Mouse (Mus musculus): ENCODE measurements at regions not wholly inside any gene's neighbourhood (a gene's known extent, or its start where the extent isn't known, plus 50 kb on each side); places are given as distances from the start of the nearest gene placed in this dataset.

- peak; percentile 23 for DNase-seq (ENCODE audit: low spot score)
Observed at GRCm38 (mm10) chr1:193702707-193703419, 332.8 kb upstream of the Camk1g start.

DNA sequence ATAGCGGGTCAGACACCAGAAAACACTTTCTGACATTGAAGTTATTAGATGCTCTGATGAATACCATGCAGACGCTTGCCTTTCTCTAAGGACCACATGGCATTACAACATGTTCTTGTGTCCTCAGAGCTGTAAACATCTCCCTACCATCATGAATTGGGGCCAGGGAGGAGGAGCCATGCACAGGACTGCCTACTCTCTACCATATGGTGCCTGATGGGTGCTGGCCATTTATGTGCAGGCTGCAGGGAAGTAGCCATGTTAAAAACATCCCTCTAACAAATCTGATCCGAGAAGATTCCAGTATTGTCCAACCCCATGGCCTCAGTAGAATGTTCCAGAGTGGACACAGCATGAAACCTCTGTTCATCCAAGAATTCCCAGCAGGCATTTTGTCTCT is 330.1 kb upstream of the Camk1g start:
- no peak for DNase-seq (ENCODE audit: low spot score)

DNA sequence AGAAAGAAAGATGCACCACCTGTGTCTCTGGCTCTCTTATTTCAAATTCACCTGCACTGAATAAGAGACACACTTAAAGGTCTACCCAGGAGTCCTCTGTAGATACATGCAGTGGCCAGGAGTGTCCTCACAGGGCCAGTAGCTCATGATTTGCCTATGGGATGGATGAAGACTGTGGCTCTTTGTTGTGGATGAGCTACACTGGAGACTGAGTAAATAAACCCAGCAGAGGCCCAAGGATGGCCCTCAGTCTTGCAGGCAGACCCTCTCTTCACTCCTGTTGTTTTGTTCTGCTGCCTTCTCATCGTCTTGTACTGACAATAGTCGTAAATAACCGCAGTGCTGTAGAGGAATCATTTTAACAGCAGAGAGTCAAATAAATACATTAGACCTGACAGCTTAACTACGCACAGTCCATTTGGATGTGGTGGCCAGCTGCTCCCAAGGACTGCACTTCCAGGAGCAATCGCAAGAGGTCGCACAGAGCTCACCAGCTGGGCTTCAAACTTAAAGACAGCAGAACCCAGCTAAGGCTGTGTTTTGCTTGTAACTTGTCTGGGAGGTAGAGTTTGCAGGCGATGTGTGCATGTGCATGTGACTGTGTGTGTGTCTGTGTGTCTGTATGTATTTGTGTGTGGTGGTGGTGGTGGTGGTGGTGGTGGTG is 328.6 kb upstream of the Camk1g start:
- peak; percentile 43 for DNase-seq (ENCODE audit: low spot score)

GRCm38 (mm10) chr1:193697857-193698256 is 327.8 kb upstream of the Camk1g start:
- DNase-seq (ENCODE audit: low spot score) = no peak

- DNase-seq (ENCODE audit: low spot score) = peak; percentile 49
Observed at GRCm38 (mm10) chr1:193697001-193697400, 326.9 kb upstream of the Camk1g start.

DNA sequence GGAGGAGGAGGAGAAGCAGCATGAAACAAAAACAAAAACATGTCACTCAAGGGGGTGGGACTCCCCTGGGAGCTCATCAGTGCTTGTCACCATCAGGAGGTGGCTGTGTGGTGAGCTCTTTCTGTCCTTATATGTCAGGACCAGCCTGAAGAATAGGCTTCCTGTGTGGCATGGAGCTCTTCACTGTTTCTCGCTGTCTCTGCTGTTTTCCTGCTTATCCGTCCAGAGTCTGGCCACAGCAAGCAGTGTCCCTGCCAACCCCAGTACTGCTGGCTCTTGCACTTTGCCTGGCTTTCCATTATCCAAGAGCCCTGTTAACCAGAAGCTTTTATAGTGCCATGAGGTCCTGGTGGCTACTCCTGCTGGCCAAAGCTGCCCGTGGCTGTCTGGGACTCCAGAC is 322.9 kb upstream of the Camk1g start:
- DNase-seq (ENCODE audit: low spot score) = peak; percentile 40

- no peak for DNase-seq (ENCODE audit: low spot score)
Observed at GRCm38 (mm10) chr1:193689601-193690000, 319.5 kb upstream of the Camk1g start.

DNA sequence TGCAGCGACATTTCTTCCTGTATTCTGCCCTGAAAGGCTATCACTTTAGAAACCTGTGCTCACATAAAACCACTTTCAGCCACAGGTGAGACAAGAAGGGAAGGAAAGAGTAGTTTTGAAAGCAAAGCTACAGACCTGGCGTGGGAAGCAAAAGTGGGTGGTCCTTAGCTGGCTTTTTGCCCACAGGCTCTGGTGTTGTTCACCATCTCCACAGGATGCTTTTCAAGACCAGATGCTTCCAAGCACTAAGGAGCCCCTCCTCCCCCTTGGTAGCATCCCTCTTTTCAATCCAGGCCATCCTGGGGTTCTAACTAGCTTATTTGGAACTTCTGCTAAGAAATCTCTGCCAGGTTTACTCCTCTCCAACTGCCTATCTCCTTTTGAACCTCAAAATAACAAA is 312.8 kb upstream of the Camk1g start:
- no peak for DNase-seq (ENCODE audit: low spot score)

- DNase-seq (ENCODE audit: low spot score) = no peak
Observed at GRCm38 (mm10) chr1:193678448-193678847, 308.4 kb upstream of the Camk1g start.

DNA sequence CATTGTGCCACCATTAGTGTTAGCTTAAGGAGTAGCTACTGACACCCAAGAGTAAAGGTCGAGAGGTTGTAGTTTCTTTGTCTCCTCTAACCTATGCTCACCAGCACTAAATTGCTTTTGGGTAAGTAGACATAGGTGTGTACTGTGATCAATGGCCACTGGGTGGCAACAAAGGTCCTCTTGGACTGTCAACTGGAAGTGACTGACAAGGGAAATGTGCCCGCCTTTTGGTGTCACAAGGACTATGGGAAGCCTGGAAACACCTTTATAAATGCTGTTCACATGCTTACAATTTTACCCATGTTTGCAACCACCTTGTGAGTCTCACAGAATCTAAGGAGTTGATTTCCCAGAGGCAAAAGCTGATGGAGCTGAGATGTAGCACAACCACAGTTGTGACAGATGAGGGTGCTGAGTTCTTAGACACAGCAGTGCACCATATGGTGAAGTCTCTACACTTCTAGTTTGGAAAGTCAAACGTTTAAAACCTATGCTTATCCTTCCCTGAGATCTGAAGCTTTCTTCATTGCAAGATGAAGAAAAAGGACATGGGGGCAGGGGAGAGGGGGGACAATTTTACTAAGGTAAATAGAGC is 303.2 kb upstream of the Camk1g start:
- peak; percentile 10 for DNase-seq (ENCODE audit: low spot score)

DNA sequence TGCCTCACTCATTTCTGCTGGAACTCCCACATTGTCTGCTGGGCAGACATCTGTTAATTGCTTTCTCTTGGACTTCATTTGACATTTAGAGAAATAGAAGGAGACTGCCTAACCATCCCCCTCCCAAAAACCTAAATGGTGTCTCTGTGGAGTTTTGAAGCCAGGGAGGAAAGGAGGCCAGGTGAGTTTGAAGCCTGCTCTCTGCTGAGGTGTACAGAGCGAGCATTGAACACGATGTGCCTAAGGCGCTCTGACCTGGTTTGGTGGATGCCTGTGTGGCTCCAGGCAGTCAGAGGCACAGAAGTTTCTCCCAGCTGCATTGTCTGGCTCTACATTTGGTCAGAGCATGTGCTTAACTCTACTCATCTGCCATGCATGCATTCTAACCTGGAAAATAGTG is 302.6 kb upstream of the Camk1g start:
- no peak for DNase-seq (ENCODE audit: low spot score)

DNA sequence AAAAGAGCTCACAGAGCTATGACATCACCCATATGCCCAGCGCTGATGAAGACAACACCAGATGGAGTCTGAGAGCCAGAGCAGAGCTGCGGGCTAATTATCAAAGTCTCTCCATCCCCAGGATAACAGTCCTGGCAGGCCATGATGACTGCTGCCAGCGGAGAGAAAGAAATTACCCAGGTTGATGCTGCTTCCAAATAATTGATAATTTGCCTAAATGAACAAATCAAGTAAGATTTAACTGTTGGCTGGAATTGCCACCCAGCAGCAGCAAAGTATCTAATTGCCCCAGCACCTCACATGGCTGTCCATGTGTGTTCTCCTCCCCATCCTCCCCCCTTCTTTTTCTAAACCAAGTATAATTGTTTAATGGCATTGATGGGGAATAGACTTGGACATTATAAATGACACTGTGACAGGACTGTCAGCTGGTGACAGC is 301.7 kb upstream of the Camk1g start:
- DNase-seq (ENCODE audit: low spot score) = no peak

- DNase-seq (ENCODE audit: low spot score) = no peak
Observed at GRCm38 (mm10) chr1:193671046-193671445, 300.9 kb upstream of the Camk1g start.

- no peak for DNase-seq (ENCODE audit: low spot score)
Observed at GRCm38 (mm10) chr1:193670008-193670407, 299.9 kb upstream of the Camk1g start.

DNA sequence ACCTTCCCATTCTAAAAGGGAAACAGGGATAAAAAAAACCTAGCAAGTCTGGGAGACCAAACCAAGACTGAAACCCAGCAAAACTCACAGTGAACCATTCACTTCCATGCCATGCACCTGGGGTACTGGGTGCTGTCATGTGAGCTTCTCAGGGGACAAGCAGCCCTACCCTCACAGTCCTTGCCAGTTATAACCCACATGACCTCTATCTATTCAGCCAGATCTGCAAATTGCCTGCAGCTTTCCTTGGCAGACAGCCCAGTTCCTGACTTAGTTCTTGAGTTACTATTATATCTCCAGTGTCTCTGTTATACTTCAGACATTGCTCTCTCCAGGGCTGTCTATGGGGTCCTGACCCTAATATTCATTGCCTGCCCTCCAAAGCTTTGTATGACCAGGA is 298.7 kb upstream of the Camk1g start:
- no peak for DNase-seq (ENCODE audit: low spot score)

DNA sequence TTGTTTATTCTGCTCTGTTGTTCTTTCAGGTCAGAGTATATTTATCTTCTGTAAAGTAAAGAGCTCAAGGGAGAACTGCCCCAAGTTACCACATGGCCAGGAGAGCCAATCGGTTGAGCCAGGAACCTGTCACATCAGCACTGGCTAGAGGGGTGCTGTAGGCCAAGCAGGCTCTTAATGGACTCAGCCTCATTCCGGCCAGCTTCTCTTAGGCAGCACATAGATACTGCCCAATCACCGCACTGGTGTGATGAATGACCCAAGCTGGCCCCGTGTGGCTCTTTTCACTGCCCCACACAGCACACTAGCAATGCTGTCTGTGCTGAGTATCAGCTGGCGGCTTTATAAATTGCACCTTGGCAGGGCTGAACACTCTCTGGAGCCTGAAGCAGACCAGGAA is 295.8 kb upstream of the Camk1g start:
- DNase-seq (ENCODE audit: low spot score) = no peak

- no peak for DNase-seq (ENCODE audit: low spot score)
Observed at GRCm38 (mm10) chr1:193664569-193664968, 294.5 kb upstream of the Camk1g start.

DNA sequence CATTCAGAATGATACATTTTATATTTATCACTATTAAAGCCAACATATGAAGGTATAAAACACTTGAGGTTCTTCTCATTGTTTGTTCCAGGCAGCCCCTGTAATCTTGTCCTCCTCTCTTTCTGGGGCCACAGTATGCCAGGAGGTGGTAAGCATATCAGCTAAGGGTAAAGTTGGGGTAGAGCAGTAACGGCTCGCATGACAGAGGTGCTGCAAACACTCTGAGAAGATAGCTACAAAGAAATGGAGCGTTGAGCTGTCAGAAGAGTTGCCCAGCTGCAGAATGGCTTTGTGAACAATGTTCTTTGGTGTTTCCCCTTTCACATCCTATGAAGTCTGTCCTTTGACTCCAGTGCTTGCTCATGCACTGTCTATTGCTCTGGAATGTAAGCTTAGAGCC is 293.5 kb upstream of the Camk1g start:
- no peak for DNase-seq (ENCODE audit: low spot score)

- no peak for DNase-seq (ENCODE audit: low spot score)
Observed at GRCm38 (mm10) chr1:193662166-193662890, 292.2 kb upstream of the Camk1g start.

- no peak for DNase-seq (ENCODE audit: low spot score)
Observed at GRCm38 (mm10) chr1:193661377-193661776, 291.3 kb upstream of the Camk1g start.

GRCm38 (mm10) chr1:193655076-193655677 is 285.1 kb upstream of the Camk1g start:
- DNase-seq (ENCODE audit: low spot score) = no peak

- no peak for DNase-seq (ENCODE audit: low spot score)
Observed at GRCm38 (mm10) chr1:193650275-193650674, 280.2 kb upstream of the Camk1g start.

All from lung, postnatal 25 days (tissue).